Mouse (Mus musculus) inflammation-experienced regulatory T-cells (primary cell): ENCODE measurements around the gene Spatc1l. TPM values are rescaled to one million over a fixed set of nuclear protein-coding genes. Genes with fewer than 3 reads are reported as not detected.

Experiments
- polyA plus RNA-seq, 2 experiments: library from polyadenylated mRNA; unstranded; fragments of 100-300 nt; shearing (Covaris generic); gene quantifications; one replicate each; pipeline ENCODE4 v1.2.1; 2017

Gene Spatc1l
- under 1 TPM; 0.31 to 0.77 TPM for polyA plus RNA-seq

GRCm38 (mm10) chr10:76561972-76562371 is at the start of gene Spatc1l:
Spatc1l (plus strand) TSS chr10:76562272.

GRCm38 (mm10) chr10:76531375-76531774 is 30.7 kb upstream of the Spatc1l start, which contains the start of gene Lss:
Lss (plus strand) TSS chr10:76531588.

GRCm38 (mm10) chr10:76575374-76575773 is 13.3 kb downstream of the Spatc1l start, which contains the start of gene Ftcd:
Ftcd (plus strand) TSS chr10:76575648.

Other genes with a start within 250 kb of the Spatc1l start
- 1 to 10 TPM; 7.4 to 9.8 TPM for gene Dip2a, start 217.0 kb upstream of the Spatc1l start, polyA plus RNA-seq
- gene AC141477.1, start 121.8 kb upstream of the Spatc1l start, polyA plus RNA-seq: 10 to 100 TPM in 1 of 2 experiments, 1 to 10 TPM in 1; 8.4 to 19.2 TPM
- gene Pcnt, start 119.5 kb upstream of the Spatc1l start, polyA plus RNA-seq: 10 to 100 TPM; 16.0 to 21.4 TPM
- gene 2610028H24Rik, start 113.2 kb upstream of the Spatc1l start, polyA plus RNA-seq: under 1 TPM; 0.13 to 0.62 TPM
- 10 to 100 TPM; 64.5 to 72.9 TPM for gene Mcm3ap, start 93.3 kb upstream of the Spatc1l start, polyA plus RNA-seq
- 1 to 10 TPM; 3.4 to 9.9 TPM for gene Ybey, start 93.2 kb upstream of the Spatc1l start, polyA plus RNA-seq
- gene Lss, start 30.7 kb upstream of the Spatc1l start, polyA plus RNA-seq: 10 to 100 TPM; 10.6 to 22.3 TPM
- gene Ftcd, start 13.4 kb downstream of the Spatc1l start, polyA plus RNA-seq: under 1 TPM in 1 of 2 experiments, not detected in 1; 0.15 TPM
- gene Col6a2, start 61.4 kb downstream of the Spatc1l start, polyA plus RNA-seq: under 1 TPM; 0.16 to 0.23 TPM
- under 1 TPM; 0.07 to 0.43 TPM for gene Col6a1, start 163.9 kb downstream of the Spatc1l start, polyA plus RNA-seq